Mouse (Mus musculus) neutrophil, adult 65 days (primary cell): Measurements from ENCODE around the gene Il4. TPM values are rescaled to one million over a fixed set of nuclear protein-coding genes. Genes with fewer than 3 reads are reported as not detected.

Experiments used
- total RNA-seq: library from RNA; stranded (reverse); gene quantifications from 2 replicates; pipeline ENCODE4 v1.2.4, GENCODE M21; 2023

Gene Il4
- not detected in 2 replicates for total RNA-seq

DNA sequence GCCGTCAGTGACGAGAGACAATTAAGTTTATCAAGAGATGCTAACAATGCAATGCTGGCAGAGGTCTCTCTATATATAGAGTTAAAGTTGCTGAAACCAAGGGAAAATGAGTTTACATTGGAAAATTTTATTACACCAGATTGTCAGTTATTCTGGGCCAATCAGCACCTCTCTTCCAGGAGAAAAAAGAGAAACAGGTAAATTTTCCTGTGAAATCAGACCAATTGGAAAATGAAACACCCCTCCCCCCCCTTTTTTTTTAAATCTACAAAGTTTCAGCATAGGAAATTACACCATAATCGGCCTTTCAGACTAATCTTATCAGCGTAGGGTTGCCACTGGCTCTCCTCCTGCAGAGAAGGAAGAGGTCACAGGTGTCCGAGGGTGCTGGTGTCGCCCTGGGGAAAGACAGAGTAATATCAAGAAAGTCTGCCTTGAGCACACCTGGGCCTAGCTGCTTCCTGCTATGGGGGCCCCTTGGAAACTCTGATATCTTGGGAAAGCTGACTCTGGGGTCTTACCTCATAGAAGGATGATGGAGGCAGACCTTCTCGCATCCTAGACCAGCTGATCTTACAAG, at the start of gene Il4:
Gene Il4, minus strand, starts transcription at position 51 of the 580 bp plus-strand sequence.

DNA sequence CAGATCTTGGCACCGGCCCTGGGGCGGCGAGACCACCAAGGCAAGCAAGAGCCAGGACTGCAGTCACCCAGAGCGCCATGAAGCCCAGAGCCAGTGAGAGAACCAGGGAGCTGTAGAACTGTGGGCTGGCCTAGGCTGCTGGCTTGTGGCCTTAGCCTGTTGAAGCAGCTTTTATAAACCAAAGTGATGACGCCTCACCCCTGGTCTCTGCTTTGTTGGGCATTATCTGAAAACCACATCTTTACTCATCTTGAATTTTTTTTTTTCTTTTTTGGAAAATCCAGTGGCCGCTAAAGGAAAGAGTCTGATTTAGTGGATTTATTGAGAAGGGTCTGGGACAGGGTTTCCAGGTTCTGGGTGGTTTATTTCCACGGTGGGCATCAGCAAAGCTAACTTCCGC, 16.1 kb upstream of the Il4 start, which contains the start of gene Il13:
Gene Il13, minus strand, starts transcription at position 147 of the 400 bp plus-strand sequence.

GRCm38 (mm10) chr11:53567224-53568014, 51.0 kb downstream of the Il4 start, which contains the start of gene Kif3a:
Gene Kif3a (plus strand): TSS chr11:53567379.

Other genes with a start within 250 kb of the Il4 start
- gene Leap2, start 195.5 kb downstream of the Il4 start, total RNA-seq: not detected in 2 replicates
- 200 and 202 TPM in 2 replicates for gene Uqcrq, start 187.8 kb downstream of the Il4 start, total RNA-seq
- 0.36 and 0.44 TPM in 2 replicates for gene Gdf9, start 187.6 kb downstream of the Il4 start, total RNA-seq
- not detected in 2 replicates for gene Gm10447, start 161.6 kb downstream of the Il4 start, total RNA-seq
- gene Shroom1, start 161.5 kb downstream of the Il4 start, total RNA-seq: 0.41 and 0.47 TPM in 2 replicates
- gene Gm9837, start 148.2 kb downstream of the Il4 start, total RNA-seq: not detected in 2 replicates
- not detected in 2 replicates for gene Gm9945, start 138.5 kb downstream of the Il4 start, total RNA-seq
- not detected in 2 replicates for gene Sowaha, start 138.4 kb downstream of the Il4 start, total RNA-seq
- 2.0 and 3.2 TPM in 2 replicates for gene Sept8, start 99.4 kb downstream of the Il4 start, total RNA-seq
- gene Kif3a, start 51.3 kb downstream of the Il4 start, total RNA-seq: 2.0 and 2.2 TPM in 2 replicates
- not detected in 2 replicates for gene Il13, start 16.0 kb upstream of the Il4 start, total RNA-seq
- 9.0 and 9.3 TPM in 2 replicates for gene Rad50, start 88.7 kb upstream of the Il4 start, total RNA-seq
- gene Il5, start 102.1 kb upstream of the Il4 start, total RNA-seq: not detected in 2 replicates
- 167 and 215 TPM in 2 replicates for gene Irf1, start 151.3 kb upstream of the Il4 start, total RNA-seq
- gene Gm17334, start 154.5 kb upstream of the Il4 start, total RNA-seq: not detected in 2 replicates
- 0.41 TPM in 1 of 2 replicates, not detected in the other for gene Gm12216, start 240.6 kb upstream of the Il4 start, total RNA-seq